Mouse (Mus musculus) right cerebral cortex, adult 18-20 months (tissue): Measurements from ENCODE around the gene Cks2.

ENCODE experiments used
- DNase-seq: peaks from one replicate; pipeline ENCODE4 v3.0.0; 2022; ENCODE audit warnings: mixed read lengths

Gene Cks2

GRCm38 (mm10) chr13:51685290-51685966 is 40.4 kb downstream of the Cks2 start:
- no peak for DNase-seq

- no peak for DNase-seq
These were observed 41.9 kb downstream of the Cks2 start for GRCm38 (mm10) chr13:51686966-51687365.

- no peak for DNase-seq
These were observed 43.7 kb downstream of the Cks2 start for GRCm38 (mm10) chr13:51688688-51689087.

- DNase-seq, result no peak
These were observed 51.4 kb downstream of the Cks2 start for GRCm38 (mm10) chr13:51696481-51696880.

GRCm38 (mm10) chr13:51697455-51697854 is 52.4 kb downstream of the Cks2 start:
- no peak for DNase-seq

- DNase-seq, result no peak
These were observed 52.9 kb downstream of the Cks2 start for GRCm38 (mm10) chr13:51697897-51698296.

- no peak for DNase-seq
These were observed 53.3 kb downstream of the Cks2 start for GRCm38 (mm10) chr13:51698318-51698717.
